Mouse (Mus musculus) stomach, embryonic 14.5 days (tissue): ENCODE measurements around the gene Tssk6. TPM values are rescaled to one million over a fixed set of nuclear protein-coding genes. Genes with fewer than 3 reads are reported as not detected.

Experiments
- ATAC-seq: fragments of 200-750 bp; cut with Nextera tagmentation; 2 replicates; pipeline ENCODE4 v1.8.0; 2017; ENCODE audit warnings: low read depth, moderate TSS enrichment; ENCODE audit not compliant: insufficient number of reproducible peaks, insufficient read depth, low FRiP score
- H3K27ac ChIP-seq: fragments of 300-500 bp; sonication (generic); 2 replicates; pipeline ENCODE4 v1.5.1; 2014; ENCODE audit warnings: mild to moderate bottlenecking, low read length, moderate library complexity, mixed read lengths
- H3K27me3 ChIP-seq: fragments of 300-500 bp; sonication (generic); 2 replicates; pipeline ENCODE4 v1.6.1; 2014; ENCODE audit warnings: low read length, control low read depth, mixed read lengths; ENCODE audit not compliant: control insufficient read depth, insufficient read depth
- H3K36me3 ChIP-seq: fragments of 300-500 bp; sonication (generic); 2 replicates; pipeline ENCODE4 v1.6.1; 2014; ENCODE audit warnings: mild to moderate bottlenecking, control low read depth, low read length, moderate library complexity, mixed read lengths; ENCODE audit not compliant: control insufficient read depth, insufficient read depth
- H3K4me1 ChIP-seq: fragments of 300-500 bp; sonication (generic); 2 replicates; pipeline ENCODE4 v1.6.1; 2014; ENCODE audit warnings: low read length, control low read depth, mixed read lengths; ENCODE audit not compliant: control insufficient read depth, insufficient read depth
- H3K4me2 ChIP-seq: fragments of 300-500 bp; sonication (generic); replicated peaks from 2 replicates; pipeline ENCODE4 v1.6.1; 2014; ENCODE audit warnings: low read depth, low read length, control low read depth
- H3K4me3 ChIP-seq: fragments of 300-500 bp; sonication (generic); 2 replicates; pipeline ENCODE4 v1.5.1; 2014; ENCODE audit warnings: low read depth, low read length, control low read depth
- H3K9ac ChIP-seq: fragments of 300-500 bp; sonication (generic); replicated peaks from 2 replicates; pipeline ENCODE4 v1.6.1; 2014; ENCODE audit warnings: low read depth, mild to moderate bottlenecking, control low read depth, low read length, moderate library complexity, mixed read lengths
- H3K9me3 ChIP-seq: fragments of 300-500 bp; sonication (generic); 2 replicates; pipeline ENCODE4 v1.6.1; 2016; ENCODE audit warnings: low read depth, low read length, control low read depth; ENCODE audit not compliant: control insufficient read depth
- WGBS: fragments of 180-500 bp; shearing (Covaris S2); extraction: QIAGEN DNeasy Blood & Tissue Kit; methylation state at CpG from one replicate; pipeline ENCODE4 v1.1.7; 2014; 5-methylcytosine and 5-hydroxymethylcytosine counted together
- polyA plus RNA-seq: library from polyadenylated mRNA; unstranded; fragments of >200 nt; fragmentation: Nextera tagmentation; extraction: Ambion mirVana; gene quantifications from 2 replicates; pipeline ENCODE4 v1.2.1, GENCODE M21; 2014

The Tssk6 gene
- polyA plus RNA-seq, 1 experiment from 2014 or later = 3.9 TPM

GRCm38 (mm10) chr8:69881261-69881865, 20.6 kb upstream of the Tssk6 start:
- peak overlapping the region; percentile 35 for H3K4me3 ChIP-seq
- 21% methylated on average over 79 of the region's 79 CpGs for WGBS
- H3K36me3 ChIP-seq = no peaks in the 10 kb centered on the region
- ATAC-seq = 0 out of 2 replicates have a peak, but pooled peaks have one; percentile 1
- H3K4me1 ChIP-seq = 0 out of 2 replicates have a peak, but pooled peaks cover 4% of the 10 kb centered on the region
- H3K9me3 ChIP-seq = no peaks in the 10 kb centered on the region
- H3K9ac ChIP-seq = no peak overlapping the region
- no peak overlapping the region for H3K27ac ChIP-seq
- peak overlapping the region; percentile 49 for H3K4me2 ChIP-seq
- H3K27me3 ChIP-seq = peaks cover 70% of the 10 kb centered on the region

- H3K9ac ChIP-seq = no peak overlapping the region
Measured at GRCm38 (mm10) chr8:69882021-69882756, 19.8 kb upstream of the Tssk6 start.

GRCm38 (mm10) chr8:69882833-69883600, 19.0 kb upstream of the Tssk6 start:
- Histone ChIP-seq H3K4me1 (peaks cover 5% of the 10 kb centered on the region; the same call in 1 of the 2 replicates), H3K4me2 (peak overlapping the region; percentile 49; the same call in 1 of the 2 replicates), H3K9ac (no peak overlapping the region), H3K4me3 (peak overlapping the region; percentile 35), H3K9me3 (no peaks in the 10 kb centered on the region), H3K27ac (no peak overlapping the region), H3K27me3 (peaks cover 85% of the 10 kb centered on the region), H3K36me3 (no peaks in the 10 kb centered on the region)
- 17% methylated on average over 51 of the region's 52 CpGs for WGBS
- ATAC-seq = no peak

More at GRCm38 (mm10) chr8:69882021-69882756, 19.8 kb upstream of the Tssk6 start:
- H3K27ac ChIP-seq = no peak overlapping the region
- H3K27me3 ChIP-seq = peaks cover 78% of the 10 kb centered on the region
- no peaks in the 10 kb centered on the region for H3K36me3 ChIP-seq
- H3K4me1 ChIP-seq = 0 out of 2 replicates have a peak, but pooled peaks cover 4% of the 10 kb centered on the region
- ATAC-seq = peak; percentile 57; the same call in 1 of the 2 replicates
- WGBS = 7% methylated on average over 102 of the region's 103 CpGs
- H3K4me2 ChIP-seq = peak overlapping the region; percentile 49
- H3K9me3 ChIP-seq = no peaks in the 10 kb centered on the region
- H3K4me3 ChIP-seq = peak overlapping the region; percentile 35

- H3K27ac ChIP-seq = no peak overlapping the region
- no peaks in the 10 kb centered on the region for H3K9me3 ChIP-seq
- WGBS = 57% methylated on average over 13 of the region's 13 CpGs
- no peak overlapping the region for H3K4me2 ChIP-seq
- no peaks in the 10 kb centered on the region for H3K36me3 ChIP-seq
- no peak overlapping the region for H3K4me3 ChIP-seq
- ATAC-seq = no peak
- peaks cover 91% of the 10 kb centered on the region for H3K27me3 ChIP-seq
- no peak overlapping the region for H3K9ac ChIP-seq
- peaks cover 16% of the 10 kb centered on the region; the same call in 1 of the 2 replicates for H3K4me1 ChIP-seq
Measured at GRCm38 (mm10) chr8:69884141-69884540, 17.8 kb upstream of the Tssk6 start.

GRCm38 (mm10) chr8:69887289-69888243, 14.4 kb upstream of the Tssk6 start, which contains the start of gene Cilp2:
Cilp2 (minus strand) TSS chr8:69887687.
- Histone ChIP-seq H3K36me3 (no peaks in the 10 kb centered on the region; the same call in 1 of the 2 replicates), H3K4me1 (peaks cover 15% of the 10 kb centered on the region), H3K27me3 (peaks cover 72% of the 10 kb centered on the region), H3K9me3 (no peaks in the 10 kb centered on the region), H3K9ac (no peak within 1 kb of the TSS), H3K27ac (no peak within 1 kb of the TSS), H3K4me2 (peak within 1 kb of the TSS; percentile 34), H3K4me3 (peak within 1 kb of the TSS; percentile 17)
- 2% methylated on average over 58 of the region's 60 CpGs for WGBS
- 0 out of 2 replicates have a peak, but pooled peaks have one; percentile 5 for ATAC-seq

- no peak overlapping the region for H3K27ac ChIP-seq
- no peak for ATAC-seq
- H3K9ac ChIP-seq = no peak overlapping the region
- peaks cover 15% of the 10 kb centered on the region for H3K4me1 ChIP-seq
- 8% methylated on average over 24 of the region's 24 CpGs for WGBS
- H3K4me3 ChIP-seq = peak overlapping the region; percentile 17; the same call in 1 of the 2 replicates
- H3K27me3 ChIP-seq = peaks cover 64% of the 10 kb centered on the region
- H3K9me3 ChIP-seq = no peaks in the 10 kb centered on the region
- H3K4me2 ChIP-seq = peak overlapping the region; percentile 34
- H3K36me3 ChIP-seq = peaks cover 3% of the 10 kb centered on the region; the same call in 1 of the 2 replicates
Measured at GRCm38 (mm10) chr8:69888244-69888866, 13.6 kb upstream of the Tssk6 start.

- Histone ChIP-seq H3K36me3 (peaks cover 7% of the 10 kb centered on the region; the same call in 1 of the 2 replicates), H3K9ac (no peak overlapping the region), H3K27ac (no peak overlapping the region), H3K4me2 (peak overlapping the region; percentile 34), H3K4me1 (peaks cover 15% of the 10 kb centered on the region), H3K4me3 (peak overlapping the region; percentile 16), H3K27me3 (peaks cover 58% of the 10 kb centered on the region), H3K9me3 (no peaks in the 10 kb centered on the region)
- no peak for ATAC-seq
- 5% methylated on average over 32 of the region's 32 CpGs for WGBS
Measured at GRCm38 (mm10) chr8:69888902-69889301, 13.1 kb upstream of the Tssk6 start.
